Mouse (Mus musculus) spleen, postnatal 14 days (tissue): ENCODE measurements around the gene Myo1e.

Source experiments
- DNase-seq, 2 experiments: peaks; one replicate each; pipeline ENCODE4 v3.0.0; 2021 to 2022; ENCODE audit warnings: low spot score in 2 of 2

Myo1e gene

GRCm38 (mm10) chr9:70207151-70207831 lies at the start of gene Myo1e:
Gene Myo1e (plus strand): TSS chr9:70207350.
- DNase-seq, result peak; percentile 48 to 62

- DNase-seq, result no peak
Observed at GRCm38 (mm10) chr9:70160071-70160470, 47.1 kb upstream of the Myo1e start.

GRCm38 (mm10) chr9:70168973-70169372 lies 38.2 kb upstream of the Myo1e start:
- DNase-seq, result peak in 1 of 2 experiments; percentile 3

DNA sequence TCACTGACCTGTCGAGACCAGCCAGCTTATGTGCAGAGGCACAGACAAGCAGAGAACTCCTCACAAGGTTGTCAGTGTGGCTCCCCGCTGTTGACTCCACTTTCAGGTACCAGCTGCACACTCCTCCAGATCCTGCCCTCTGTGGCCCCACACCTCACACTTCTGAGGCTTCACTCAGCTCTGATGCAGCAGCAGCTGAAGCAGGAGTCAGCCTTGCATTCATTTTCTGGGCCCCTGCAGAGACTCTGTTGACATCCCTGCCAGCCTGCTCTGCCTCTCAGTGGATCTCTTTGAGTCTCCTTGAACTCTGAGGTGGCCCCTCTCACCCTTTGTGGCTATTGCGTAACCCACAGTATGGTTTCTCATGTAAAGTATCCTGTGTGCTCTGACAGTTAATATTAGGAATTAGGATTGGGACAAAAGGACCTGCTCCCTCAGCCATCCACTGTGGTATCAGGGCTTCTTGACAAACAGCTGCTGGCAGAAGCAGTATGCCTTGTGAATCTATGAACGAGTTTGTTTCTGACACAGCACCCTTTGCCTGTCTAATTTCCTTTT lies 32.8 kb upstream of the Myo1e start:
- DNase-seq, result no peak

DNA sequence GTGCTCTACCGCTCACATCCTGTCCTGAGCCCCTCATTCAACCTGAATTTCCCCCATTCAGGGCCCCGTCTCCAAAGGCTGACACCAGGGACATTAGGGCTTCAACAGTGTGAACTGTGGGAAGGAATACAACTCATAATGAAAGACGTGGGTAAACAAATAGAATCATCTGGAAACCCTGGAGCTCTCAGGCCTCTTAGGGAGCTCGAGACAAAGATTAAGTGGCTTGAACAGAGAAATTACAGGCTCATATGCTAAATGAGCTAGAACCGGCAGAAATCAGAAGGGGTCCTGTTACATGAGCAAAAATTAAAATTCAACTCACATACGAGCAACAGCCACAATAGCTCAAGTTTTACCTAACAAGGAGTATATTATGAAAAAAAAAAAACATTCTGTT lies 32.3 kb upstream of the Myo1e start:
- no peak for DNase-seq

DNA sequence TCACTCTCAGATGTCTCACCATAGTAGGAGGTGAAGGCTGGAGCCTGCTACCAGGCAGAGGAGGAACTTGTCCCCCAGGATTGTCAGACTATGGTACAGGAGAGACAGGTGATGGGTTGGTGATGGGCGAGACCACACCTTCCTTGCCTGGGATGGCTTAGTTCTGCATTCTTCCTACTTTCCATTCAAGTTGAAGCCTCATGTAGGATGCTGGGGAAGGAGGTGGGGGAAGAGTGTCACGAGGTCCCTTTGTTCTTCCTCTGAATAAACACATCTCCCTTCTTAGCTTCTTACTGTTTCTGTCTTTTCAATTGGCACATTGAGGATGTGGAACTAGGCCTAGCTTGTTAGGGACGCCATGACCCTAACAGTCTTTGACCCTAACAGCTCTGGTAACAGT lies 30.9 kb upstream of the Myo1e start:
- DNase-seq, result no peak

GRCm38 (mm10) chr9:70181719-70182118 lies 25.4 kb upstream of the Myo1e start:
- no peak for DNase-seq

- no peak for DNase-seq
Observed at GRCm38 (mm10) chr9:70182639-70183038, 24.5 kb upstream of the Myo1e start.

GRCm38 (mm10) chr9:70192336-70192735 lies 14.8 kb upstream of the Myo1e start:
- DNase-seq, result no peak

DNA sequence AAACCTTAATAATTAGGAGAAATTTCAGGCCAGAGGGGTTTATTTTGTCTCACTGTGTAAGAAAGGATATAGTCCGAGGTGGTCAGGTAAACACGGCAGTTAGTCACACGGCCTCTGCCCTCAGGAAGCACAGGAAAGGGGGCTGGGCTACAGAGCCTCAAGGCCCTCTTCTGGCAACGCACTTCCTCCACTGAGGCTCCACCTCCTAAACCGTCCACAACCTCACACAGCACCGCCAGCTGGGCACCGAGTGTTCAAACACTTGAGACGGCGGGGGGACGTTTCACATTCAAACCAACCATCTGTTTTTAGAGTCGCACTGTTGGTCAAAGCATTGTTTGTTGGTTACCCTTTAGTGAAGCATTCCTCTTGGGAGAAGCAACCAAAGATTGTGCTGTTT lies 12.5 kb upstream of the Myo1e start:
- no peak for DNase-seq

GRCm38 (mm10) chr9:70196956-70197659 lies 10.0 kb upstream of the Myo1e start:
- no peak for DNase-seq

GRCm38 (mm10) chr9:70197992-70198391 lies 9.2 kb upstream of the Myo1e start:
- DNase-seq, result no peak

- DNase-seq, result peak; percentile 38 to 65
Observed at GRCm38 (mm10) chr9:70202753-70203152, 4.4 kb upstream of the Myo1e start.

- DNase-seq, result no peak
Observed at GRCm38 (mm10) chr9:70203267-70204076, 3.7 kb upstream of the Myo1e start.

GRCm38 (mm10) chr9:70207981-70208521 lies 901 bp downstream of the Myo1e start:
- DNase-seq, result peak in 1 of 2 experiments; percentile 17

DNA sequence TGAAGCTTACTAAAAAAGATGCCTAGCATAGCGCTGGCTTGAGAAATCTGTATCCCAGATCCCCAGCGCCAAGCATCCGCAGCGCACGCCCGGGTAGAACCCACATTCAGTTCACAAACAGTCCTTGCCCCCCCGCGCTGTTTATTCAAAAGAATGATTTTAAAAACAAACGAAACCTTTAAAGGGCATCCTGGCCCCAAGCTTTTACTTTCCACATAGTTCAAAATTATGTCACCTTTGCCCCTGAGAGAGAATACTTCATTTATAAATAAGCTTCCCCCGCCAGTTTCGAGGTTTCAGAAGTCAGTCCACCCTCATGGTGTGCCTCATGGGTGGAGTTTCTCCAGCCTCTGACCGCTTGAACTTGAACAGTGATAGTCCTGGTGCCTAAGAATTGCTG lies 1.6 kb downstream of the Myo1e start:
- no peak for DNase-seq

- DNase-seq, result peak; percentile 33 to 49
Observed at GRCm38 (mm10) chr9:70209296-70210049, 2.3 kb downstream of the Myo1e start.

- DNase-seq, result no peak
Observed at GRCm38 (mm10) chr9:70211638-70212037, 4.5 kb downstream of the Myo1e start.

DNA sequence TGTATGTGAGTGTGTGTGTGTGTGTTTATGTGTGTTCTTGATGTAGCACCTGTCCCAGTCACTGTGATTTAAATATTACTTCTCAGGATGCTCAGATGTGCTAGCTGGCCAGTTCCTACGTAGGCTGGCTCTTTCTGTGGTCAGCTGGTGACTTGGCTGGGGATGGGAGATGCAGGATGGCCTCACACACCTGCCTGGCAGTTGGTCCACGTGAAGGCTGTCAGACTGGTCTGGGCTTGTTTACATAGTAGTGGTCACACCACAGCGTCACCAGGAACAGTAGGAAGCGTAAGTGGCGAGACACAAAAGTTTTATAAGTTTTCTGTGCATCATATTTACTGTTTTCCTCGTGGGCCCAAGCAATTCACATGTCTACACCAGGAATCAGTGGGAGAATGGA lies 9.4 kb downstream of the Myo1e start:
- DNase-seq, result no peak

- no peak for DNase-seq
Observed at GRCm38 (mm10) chr9:70219295-70219931, 12.3 kb downstream of the Myo1e start.
